Mouse (Mus musculus): ENCODE data around the gene Calcoco1. TPM values are rescaled to one million over a fixed set of nuclear protein-coding genes. Genes with fewer than 3 reads are reported as not detected.

The Calcoco1 gene
- polyA plus RNA-seq, 2 experiments = 54.7 to 56.6 TPM

GRCm38 (mm10) chr15:102705226-102705894 lies 16.6 kb downstream of the Calcoco1 start:
- H3K9ac ChIP-seq (ENCODE audit: low read depth, low read length, severe bottlenecking) = 0 out of 2 replicates have a peak overlapping the region, but pooled peaks have one; percentile 25
- peak; percentile 70 for ATAC-seq (ENCODE audit: low FRiP score, low read depth)
- H3K27me3 ChIP-seq (ENCODE audit: control insufficient read depth, insufficient read depth, low read length) = no peaks in the 10 kb centered on the region
- no peak for TF ChIP-seq POLR2A (IDR thresholded peaks at IDR 0.05; ENCODE audit: borderline replicate concordance, extremely low read depth, insufficient read depth, insufficient read length)
- no peaks in the 10 kb centered on the region for H3K9me3 ChIP-seq (ENCODE audit: control insufficient read depth, low read length)
- peaks cover 8% of the 10 kb centered on the region for H3K4me1 ChIP-seq (ENCODE audit: control insufficient read depth, insufficient read depth, low read length)
- 0 out of 2 replicates have a peak overlapping the region, but pooled peaks have one; percentile 19 for H3K27ac ChIP-seq (replicated peaks; ENCODE audit: low read depth, low read length)
- peak; percentile 54 for DNase-seq (ENCODE audit: low spot score)
- 0 out of 2 replicates have a peak overlapping the region, but pooled peaks have one; percentile 10 for H3K4me2 ChIP-seq (replicated peaks; ENCODE audit: low read depth, low read length, severe bottlenecking)
- H3K4me3 ChIP-seq (replicated peaks; ENCODE audit: low read length) = no peak overlapping the region
- WGBS = 10% methylated on average over 9 of the region's 9 CpGs
- peaks cover 38% of the 10 kb centered on the region for H3K36me3 ChIP-seq (ENCODE audit: control insufficient read depth, insufficient read depth, low read length)

GRCm38 (mm10) chr15:102704806-102705205 lies 17.2 kb downstream of the Calcoco1 start:
- H3K27me3 ChIP-seq (ENCODE audit: control insufficient read depth, insufficient read depth, low read length) = no peaks in the 10 kb centered on the region
- no peak overlapping the region for H3K9ac ChIP-seq (ENCODE audit: low read depth, low read length, severe bottlenecking)
- DNase-seq (ENCODE audit: low spot score) (no peak), ATAC-seq (ENCODE audit: low FRiP score, low read depth) (peak; percentile 36; the same call in 1 of the 2 replicates)
- H3K4me1 ChIP-seq (ENCODE audit: control insufficient read depth, insufficient read depth, low read length) = peaks cover 8% of the 10 kb centered on the region
- 52% methylated on average over 5 of the region's 5 CpGs for WGBS
- H3K27ac ChIP-seq (replicated peaks; ENCODE audit: low read depth, low read length) = no peak overlapping the region
- peaks cover 33% of the 10 kb centered on the region for H3K36me3 ChIP-seq (ENCODE audit: control insufficient read depth, insufficient read depth, low read length)
- H3K4me2 ChIP-seq (replicated peaks; ENCODE audit: low read depth, low read length, severe bottlenecking) = 0 out of 2 replicates have a peak overlapping the region, but pooled peaks have one; percentile 10
- TF ChIP-seq POLR2A (IDR thresholded peaks at IDR 0.05; ENCODE audit: borderline replicate concordance, extremely low read depth, insufficient read depth, insufficient read length) = no peak
- no peaks in the 10 kb centered on the region for H3K9me3 ChIP-seq (ENCODE audit: control insufficient read depth, low read length)
- H3K4me3 ChIP-seq (replicated peaks; ENCODE audit: low read length) = no peak overlapping the region

GRCm38 (mm10) chr15:102702972-102703371 lies 19.0 kb downstream of the Calcoco1 start:
- Histone ChIP-seq H3K4me2 (replicated peaks; ENCODE audit: low read depth, low read length, severe bottlenecking) (no peak overlapping the region), H3K27ac (replicated peaks; ENCODE audit: low read depth, low read length) (no peak overlapping the region), H3K4me1 (ENCODE audit: control insufficient read depth, insufficient read depth, low read length) (peaks cover 8% of the 10 kb centered on the region), H3K9ac (ENCODE audit: low read depth, low read length, severe bottlenecking) (no peak overlapping the region), H3K9me3 (ENCODE audit: control insufficient read depth, low read length) (no peaks in the 10 kb centered on the region), H3K4me3 (replicated peaks; ENCODE audit: low read length) (no peak overlapping the region), H3K27me3 (ENCODE audit: control insufficient read depth, insufficient read depth, low read length) (0 out of 2 replicates have a peak, but pooled peaks cover under 1% of the 10 kb centered on the region), H3K36me3 (ENCODE audit: control insufficient read depth, insufficient read depth, low read length) (peaks cover 14% of the 10 kb centered on the region; the same call in 1 of the 2 replicates)
- WGBS = 64% methylated on average over 3 of the region's 3 CpGs
- ATAC-seq (ENCODE audit: low FRiP score, low read depth) = no peak
- TF ChIP-seq POLR2A (IDR thresholded peaks at IDR 0.05; ENCODE audit: borderline replicate concordance, extremely low read depth, insufficient read depth, insufficient read length) = no peak
- DNase-seq (ENCODE audit: low spot score) = no peak

GRCm38 (mm10) chr15:102698193-102698592 lies 23.8 kb downstream of the Calcoco1 start:
- H3K4me1 ChIP-seq (ENCODE audit: control insufficient read depth, insufficient read depth, low read length) = peaks cover 4% of the 10 kb centered on the region; the same call in 1 of the 2 replicates
- ATAC-seq (ENCODE audit: low FRiP score, low read depth) = peak; percentile 62; the same call in 1 of the 2 replicates
- H3K36me3 ChIP-seq (ENCODE audit: control insufficient read depth, insufficient read depth, low read length) = no peaks in the 10 kb centered on the region
- no peak for TF ChIP-seq POLR2A (IDR thresholded peaks at IDR 0.05; ENCODE audit: borderline replicate concordance, extremely low read depth, insufficient read depth, insufficient read length)
- peak; percentile 67 for DNase-seq (ENCODE audit: low spot score)
- H3K9ac ChIP-seq (ENCODE audit: low read depth, low read length, severe bottlenecking) = no peak overlapping the region
- H3K4me2 ChIP-seq (replicated peaks; ENCODE audit: low read depth, low read length, severe bottlenecking) = no peak overlapping the region
- WGBS = 2% methylated on average over 11 of the region's 11 CpGs
- H3K9me3 ChIP-seq (ENCODE audit: control insufficient read depth, low read length) = no peaks in the 10 kb centered on the region
- H3K27me3 ChIP-seq (ENCODE audit: control insufficient read depth, insufficient read depth, low read length) = peaks cover 47% of the 10 kb centered on the region
- no peak overlapping the region for H3K27ac ChIP-seq (replicated peaks; ENCODE audit: low read depth, low read length)
- no peak overlapping the region for H3K4me3 ChIP-seq (replicated peaks; ENCODE audit: low read length)

- 46% methylated on average over 3 of the region's 3 CpGs for WGBS
- H3K36me3 ChIP-seq (ENCODE audit: control insufficient read depth, insufficient read depth, low read length) = no peaks in the 10 kb centered on the region
- H3K27me3 ChIP-seq (ENCODE audit: control insufficient read depth, insufficient read depth, low read length) = peaks cover 55% of the 10 kb centered on the region
- H3K27ac ChIP-seq (replicated peaks; ENCODE audit: low read depth, low read length) = no peak overlapping the region
- ATAC-seq (ENCODE audit: low FRiP score, low read depth) = no peak
- H3K9ac ChIP-seq (ENCODE audit: low read depth, low read length, severe bottlenecking) = no peak overlapping the region
- H3K4me2 ChIP-seq (replicated peaks; ENCODE audit: low read depth, low read length, severe bottlenecking) = no peak overlapping the region
- no peak overlapping the region for H3K4me3 ChIP-seq (replicated peaks; ENCODE audit: low read length)
- peaks cover 7% of the 10 kb centered on the region; the same call in 1 of the 2 replicates for H3K4me1 ChIP-seq (ENCODE audit: control insufficient read depth, insufficient read depth, low read length)
- no peak for DNase-seq (ENCODE audit: low spot score)
- H3K9me3 ChIP-seq (ENCODE audit: control insufficient read depth, low read length) = no peaks in the 10 kb centered on the region
- no peak for TF ChIP-seq POLR2A (IDR thresholded peaks at IDR 0.05; ENCODE audit: borderline replicate concordance, extremely low read depth, insufficient read depth, insufficient read length)
Measured at GRCm38 (mm10) chr15:102696899-102697298, 25.1 kb downstream of the Calcoco1 start.
